Mouse (Mus musculus) heart, embryonic 16.5 days (tissue): ENCODE measurements around the gene Atf6b. TPM values are rescaled to one million over a fixed set of nuclear protein-coding genes. Genes with fewer than 3 reads are reported as not detected.

ENCODE experiments used
- ATAC-seq: fragments of 200-750 bp; cut with Nextera tagmentation; replicated peaks from 2 replicates; pipeline ENCODE4 v1.8.0; 2017; ENCODE audit warnings: moderate number of reproducible peaks; ENCODE audit not compliant: insufficient read depth, low FRiP score; ENCODE audit errors: extremely low read depth
- H3K27ac ChIP-seq: fragments of 300-500 bp; sonication (generic); 2 replicates; pipeline ENCODE4 v1.5.1; 2014; ENCODE audit warnings: mild to moderate bottlenecking, low read length, control low read depth, moderate library complexity
- H3K27me3 ChIP-seq: fragments of 300-500 bp; sonication (generic); 2 replicates; pipeline ENCODE4 v1.6.1; 2014; ENCODE audit warnings: low read length, mixed read lengths; ENCODE audit not compliant: control insufficient read depth, insufficient read depth
- H3K36me3 ChIP-seq: fragments of 300-500 bp; sonication (generic); 2 replicates; pipeline ENCODE4 v1.6.1; 2014; ENCODE audit not compliant: control insufficient read depth, insufficient read depth
- H3K4me1 ChIP-seq: fragments of 300-500 bp; sonication (generic); 2 replicates; pipeline ENCODE4 v1.6.1; 2014; ENCODE audit warnings: low read length, mixed read lengths; ENCODE audit not compliant: control insufficient read depth, insufficient read depth
- H3K4me2 ChIP-seq: fragments of 300-500 bp; sonication (generic); 2 replicates; pipeline ENCODE4 v1.6.1; 2014; ENCODE audit warnings: low read depth, mild to moderate bottlenecking, control low read depth, low read length
- H3K4me3 ChIP-seq: fragments of 300-500 bp; sonication (generic); 2 replicates; pipeline ENCODE4 v1.5.1; 2014; ENCODE audit warnings: mild to moderate bottlenecking, control low read depth, low read length
- H3K9ac ChIP-seq: fragments of 300-500 bp; sonication (generic); 2 replicates; pipeline ENCODE4 v1.6.1; 2014; ENCODE audit warnings: low read length, control low read depth
- H3K9me3 ChIP-seq: fragments of 300-500 bp; sonication (generic); replicated peaks from 2 replicates; pipeline ENCODE4 v1.6.1; 2016; ENCODE audit warnings: low read length; ENCODE audit not compliant: control insufficient read depth
- WGBS: fragments of 180-500 bp; shearing (Covaris S2); extraction: QIAGEN DNeasy Blood & Tissue Kit; methylation state at CpG from one replicate; pipeline ENCODE4 v1.1.7; 2014; 5-methylcytosine and 5-hydroxymethylcytosine counted together
- polyA plus RNA-seq: library from polyadenylated mRNA; unstranded; fragments of >200 nt; fragmentation: Nextera tagmentation; extraction: Ambion mirVana; gene quantifications from 2 replicates; pipeline ENCODE4 v1.2.1, GENCODE M21; 2015

Atf6b gene
- polyA plus RNA-seq, 1 experiment from 2014 or later: 45.7 TPM

DNA sequence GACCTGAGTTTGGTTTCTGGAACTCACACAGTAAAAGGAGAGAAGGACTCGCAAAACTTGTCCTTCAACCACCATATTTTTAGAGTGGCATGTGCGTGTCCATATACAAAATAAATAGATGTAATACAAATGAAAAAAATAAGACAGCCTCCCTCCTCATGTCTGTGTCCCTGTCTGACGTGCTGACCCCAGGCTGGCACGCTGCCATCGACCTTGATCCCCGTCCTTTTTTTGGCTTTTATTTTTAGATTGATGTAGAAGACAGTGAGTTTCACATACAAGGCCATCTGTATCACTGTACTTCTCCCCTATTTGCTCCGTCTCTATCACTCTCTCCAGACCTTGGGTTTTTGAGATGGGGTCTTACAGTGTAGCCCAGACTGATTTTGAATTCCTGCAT is 17.5 kb downstream of the Atf6b start:
- no peak for ATAC-seq
- WGBS: 47% methylated on average over 7 of the region's 7 CpGs
- no peak overlapping the region for H3K27ac ChIP-seq

DNA sequence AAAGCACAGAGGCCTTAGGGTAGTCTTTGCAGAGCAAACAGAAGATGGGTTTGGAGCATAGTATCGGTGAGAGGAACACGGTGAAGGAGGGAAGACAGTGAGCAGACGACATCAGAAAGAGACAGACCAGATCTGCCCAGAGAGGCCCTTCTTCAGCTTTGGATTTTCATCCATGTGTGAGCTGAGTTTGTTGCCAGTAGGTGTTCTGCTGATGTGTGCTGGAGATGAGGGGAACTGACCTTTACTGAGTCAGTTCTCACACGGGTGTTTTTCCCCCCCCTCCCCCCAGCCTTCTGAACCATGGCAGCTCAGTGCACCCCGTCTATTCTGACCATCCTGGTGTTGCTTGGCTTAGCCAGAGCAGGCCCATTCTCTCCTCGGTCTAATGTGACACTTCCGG is 23.3 kb downstream of the Atf6b start, which contains the start of gene Tnxb:
Gene Tnxb (plus strand): TSS at position 301 of the 400 bp plus-strand sequence.
- Histone ChIP-seq H3K36me3 (no peaks in the 10 kb centered on the region), H3K27me3 (peaks cover 55% of the 10 kb centered on the region), H3K9me3 (no peaks in the 10 kb centered on the region), H3K4me3 (peak within 1 kb of the TSS; percentile 41), H3K4me2 (peak within 1 kb of the TSS; percentile 60), H3K27ac (no peak within 1 kb of the TSS), H3K9ac (no peak within 1 kb of the TSS), H3K4me1 (peaks cover 10% of the 10 kb centered on the region)
- 55% methylated on average over 7 of the region's 7 CpGs for WGBS
- no peak for ATAC-seq

More for the DNA sequence above, 17.5 kb downstream of the Atf6b start:
- H3K9me3 ChIP-seq: no peaks in the 10 kb centered on the region
- peaks cover 9% of the 10 kb centered on the region; the same call in 1 of the 2 replicates for H3K4me1 ChIP-seq
- no peaks in the 10 kb centered on the region for H3K36me3 ChIP-seq
- H3K4me2 ChIP-seq: no peak overlapping the region
- no peak overlapping the region for H3K4me3 ChIP-seq
- H3K27me3 ChIP-seq: peaks cover 11% of the 10 kb centered on the region
- no peak overlapping the region for H3K9ac ChIP-seq

DNA sequence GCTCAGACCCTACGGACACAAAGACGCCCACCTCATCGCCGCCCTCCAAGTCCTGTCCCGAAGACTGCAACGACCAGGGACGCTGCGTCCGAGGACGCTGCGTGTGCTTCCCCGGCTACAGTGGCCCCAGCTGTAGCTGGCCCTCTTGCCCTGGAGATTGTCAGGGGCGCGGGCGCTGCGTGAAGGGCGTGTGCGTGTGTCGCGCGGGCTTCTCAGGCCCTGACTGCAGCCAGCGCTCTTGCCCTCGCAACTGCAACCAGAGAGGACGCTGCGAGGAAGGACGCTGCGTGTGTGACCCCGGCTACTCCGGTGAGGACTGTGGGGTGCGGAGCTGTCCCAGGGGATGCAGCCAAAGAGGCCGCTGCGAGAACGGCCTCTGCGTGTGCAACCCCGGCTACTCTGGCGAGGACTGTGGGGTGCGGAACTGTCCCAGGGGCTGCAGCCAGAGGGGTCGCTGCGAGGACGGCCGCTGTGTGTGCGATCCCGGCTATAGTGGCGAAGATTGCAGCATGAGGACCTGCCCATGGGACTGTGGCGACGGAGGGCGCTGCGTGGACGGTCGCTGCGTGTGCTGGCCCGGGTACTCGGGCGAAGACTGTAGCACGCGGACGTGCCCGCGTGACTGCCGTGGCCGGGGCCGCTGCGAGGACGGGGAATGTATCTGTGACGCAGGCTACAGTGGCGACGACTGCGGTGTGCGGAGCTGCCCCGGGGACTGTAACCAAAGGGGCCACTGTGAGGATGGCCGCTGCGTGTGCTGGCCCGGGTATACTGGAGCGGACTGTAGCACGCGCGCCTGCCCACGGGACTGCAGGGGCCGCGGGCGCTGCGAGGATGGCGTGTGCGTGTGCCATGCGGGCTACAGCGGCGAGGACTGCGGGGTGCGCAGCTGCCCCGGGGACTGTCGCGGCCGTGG is 24.5 kb downstream of the Atf6b start:
- ATAC-seq: peak; percentile 47; the same call in 1 of the 2 replicates
- Histone ChIP-seq H3K9me3 (no peaks in the 10 kb centered on the region), H3K4me3 (peak overlapping the region; percentile 41), H3K27ac (no peak overlapping the region), H3K27me3 (peaks cover 51% of the 10 kb centered on the region), H3K36me3 (no peaks in the 10 kb centered on the region), H3K4me2 (peak overlapping the region; percentile 60), H3K9ac (no peak overlapping the region), H3K4me1 (peaks cover 12% of the 10 kb centered on the region)
- 12% methylated on average over 93 of the region's 93 CpGs for WGBS

DNA sequence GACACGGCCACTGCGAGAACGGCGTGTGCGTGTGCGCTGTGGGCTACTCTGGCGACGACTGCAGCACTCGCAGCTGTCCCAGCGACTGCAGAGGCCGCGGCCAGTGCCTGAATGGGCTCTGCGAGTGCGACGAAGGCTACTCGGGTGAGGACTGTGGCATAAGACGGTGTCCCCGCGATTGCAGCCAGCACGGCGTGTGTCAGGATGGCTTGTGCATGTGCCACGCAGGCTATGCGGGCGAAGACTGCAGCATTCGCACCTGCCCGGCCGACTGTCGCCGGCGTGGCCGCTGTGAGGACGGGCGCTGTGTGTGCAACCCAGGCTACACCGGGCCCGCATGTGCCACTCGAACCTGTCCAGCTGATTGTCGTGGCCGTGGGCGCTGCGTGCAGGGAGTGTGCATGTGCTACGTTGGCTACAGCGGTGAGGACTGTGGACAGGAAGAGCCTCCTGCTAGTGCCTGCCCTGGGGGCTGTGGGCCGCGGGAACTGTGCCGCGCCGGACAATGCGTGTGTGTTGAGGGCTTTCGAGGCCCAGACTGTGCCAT is 25.4 kb downstream of the Atf6b start:
- H3K4me3 ChIP-seq: peak overlapping the region; percentile 41
- H3K27ac ChIP-seq: no peak overlapping the region
- 29% methylated on average over 49 of the region's 49 CpGs for WGBS
- H3K36me3 ChIP-seq: no peaks in the 10 kb centered on the region
- H3K4me2 ChIP-seq: peak overlapping the region; percentile 60
- H3K9ac ChIP-seq: no peak overlapping the region
- H3K27me3 ChIP-seq: peaks cover 56% of the 10 kb centered on the region
- no peak for ATAC-seq
- H3K4me1 ChIP-seq: peaks cover 12% of the 10 kb centered on the region
- H3K9me3 ChIP-seq: no peaks in the 10 kb centered on the region

DNA sequence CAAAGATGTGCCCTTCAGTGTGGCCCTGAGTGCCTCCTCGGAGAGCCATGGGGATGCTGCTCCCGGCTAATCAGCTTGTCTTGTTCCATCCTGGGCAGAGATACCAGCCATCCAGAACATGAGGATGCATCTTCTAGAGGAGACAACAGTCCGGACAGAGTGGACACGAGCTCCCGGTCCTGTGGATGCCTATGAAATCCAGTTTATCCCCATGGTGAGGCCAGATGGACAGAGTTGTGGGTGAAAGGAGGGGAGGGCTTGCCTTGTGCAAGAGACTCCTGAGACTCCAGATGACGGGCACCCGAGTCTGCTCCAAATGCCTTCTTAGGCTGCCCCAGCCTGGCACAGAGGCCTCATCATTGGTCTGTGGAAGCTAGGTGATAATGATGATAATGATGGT is 26.2 kb downstream of the Atf6b start:
- no peak for ATAC-seq
- H3K4me1 ChIP-seq: peaks cover 12% of the 10 kb centered on the region

DNA sequence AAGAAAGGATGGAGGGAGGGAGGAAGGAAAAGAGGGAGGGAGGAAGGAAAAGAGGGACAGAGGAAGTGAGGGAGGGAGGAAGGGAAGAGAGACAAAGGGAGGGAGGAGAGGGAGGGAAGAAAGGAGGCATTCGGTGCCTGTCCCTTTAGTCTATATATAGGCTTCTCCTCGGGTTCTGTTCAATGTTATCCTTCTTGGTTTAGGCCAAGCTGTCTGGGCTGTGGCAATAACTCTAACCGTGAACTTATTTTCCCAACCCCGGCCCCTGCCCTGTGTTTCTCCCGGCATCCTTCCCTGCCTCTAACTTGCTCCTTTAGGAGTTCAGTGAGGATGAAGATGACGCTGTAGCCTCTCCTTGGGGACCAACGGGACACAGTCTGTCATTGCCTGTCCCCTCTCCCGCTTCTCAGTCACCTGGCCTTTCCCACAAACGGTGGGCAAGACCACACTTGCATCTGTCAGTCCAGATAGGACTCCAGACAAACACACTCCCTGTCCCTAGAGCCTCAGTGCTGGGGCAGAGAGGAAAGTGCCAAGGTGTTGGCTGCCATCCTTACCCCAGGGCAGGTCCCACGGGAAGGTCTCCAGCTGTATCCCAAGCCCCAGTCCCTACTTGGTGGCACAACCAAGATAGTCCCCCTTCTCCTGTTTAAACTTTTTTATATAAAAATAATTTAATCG is 27.7 kb downstream of the Atf6b start:
- H3K36me3 ChIP-seq: no peaks in the 10 kb centered on the region
- no peak overlapping the region for H3K27ac ChIP-seq
- no peak overlapping the region for H3K4me3 ChIP-seq
- no peak overlapping the region for H3K9ac ChIP-seq
- WGBS: 35% methylated on average over 11 of the region's 11 CpGs
- H3K4me2 ChIP-seq: no peak overlapping the region
- H3K4me1 ChIP-seq: peaks cover 12% of the 10 kb centered on the region
- no peaks in the 10 kb centered on the region for H3K9me3 ChIP-seq
- H3K27me3 ChIP-seq: peaks cover 53% of the 10 kb centered on the region
- ATAC-seq: no peak

More for the DNA sequence above, 26.2 kb downstream of the Atf6b start:
- Histone ChIP-seq H3K4me3 (no peak overlapping the region), H3K4me2 (no peak overlapping the region), H3K36me3 (no peaks in the 10 kb centered on the region), H3K9ac (no peak overlapping the region), H3K27me3 (peaks cover 56% of the 10 kb centered on the region), H3K9me3 (no peaks in the 10 kb centered on the region), H3K27ac (no peak overlapping the region)
- 81% methylated on average over 7 of the region's 7 CpGs for WGBS

DNA sequence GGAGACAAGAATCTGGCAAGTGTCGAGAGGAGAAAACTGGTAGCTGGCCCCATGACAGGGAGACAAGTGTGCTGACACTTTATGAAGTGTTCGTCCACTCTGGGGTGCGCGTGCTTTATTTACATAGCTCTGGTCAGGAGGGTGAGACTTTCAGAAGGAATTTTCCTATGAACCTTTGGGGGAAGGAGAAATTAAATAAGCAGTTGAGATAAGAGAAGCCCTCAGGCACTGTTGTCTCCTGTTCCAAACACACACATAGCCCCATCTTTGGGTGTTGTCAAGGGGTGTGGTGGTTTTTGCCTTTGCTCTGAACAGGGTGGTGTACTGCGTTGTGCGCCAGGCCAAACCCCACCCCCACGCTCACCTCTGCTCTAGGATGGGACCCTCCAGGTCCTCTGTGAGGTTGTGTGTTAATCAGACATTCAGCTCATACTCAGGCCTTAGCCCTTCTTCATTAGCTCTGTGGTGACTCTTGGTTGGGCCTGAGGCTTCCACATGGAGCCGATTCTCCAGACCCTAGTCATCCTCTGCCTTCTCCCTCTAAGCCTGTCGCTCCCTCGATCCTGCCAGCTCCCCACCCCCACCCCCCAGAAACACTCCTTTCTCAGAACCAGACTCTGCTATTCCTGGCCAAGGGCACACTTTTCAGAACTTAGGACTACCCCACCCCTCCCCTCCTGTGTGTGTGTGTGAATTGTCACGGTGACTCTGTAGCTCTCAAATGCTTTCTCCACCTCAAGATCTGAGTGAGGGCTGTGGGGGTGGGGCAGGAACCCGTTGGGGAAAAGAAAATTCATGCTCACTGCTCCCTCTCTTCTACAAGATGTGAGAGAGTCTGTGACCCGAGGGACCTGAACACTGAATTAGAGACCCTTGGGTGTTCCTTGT is 28.5 kb downstream of the Atf6b start:
- peaks cover 50% of the 10 kb centered on the region for H3K27me3 ChIP-seq
- no peaks in the 10 kb centered on the region for H3K9me3 ChIP-seq
- H3K4me3 ChIP-seq: no peak overlapping the region
- H3K4me2 ChIP-seq: no peak overlapping the region
- no peak overlapping the region for H3K27ac ChIP-seq
- no peak overlapping the region for H3K9ac ChIP-seq
- no peak for ATAC-seq
- no peaks in the 10 kb centered on the region for H3K36me3 ChIP-seq
- 51% methylated on average over 13 of the region's 13 CpGs for WGBS
- H3K4me1 ChIP-seq: peaks cover 12% of the 10 kb centered on the region

DNA sequence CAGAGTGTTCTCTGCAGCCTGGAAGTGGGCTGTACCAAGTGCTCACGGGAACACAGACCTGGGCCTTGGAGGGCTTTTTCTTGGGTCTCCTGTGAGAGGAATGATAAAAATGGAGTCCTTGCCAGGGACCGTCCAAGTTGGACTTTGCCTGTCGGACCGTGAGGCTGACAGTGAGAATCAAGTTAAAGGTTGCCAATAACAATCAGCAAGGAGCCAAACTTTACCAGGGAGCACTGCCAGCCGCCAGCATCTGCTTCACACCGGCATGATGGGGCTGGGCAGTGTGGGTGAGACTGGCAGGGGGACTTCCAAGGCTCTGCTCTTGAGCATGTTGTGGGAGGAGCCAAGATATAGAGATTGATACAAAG is 29.1 kb downstream of the Atf6b start:
- peaks cover 12% of the 10 kb centered on the region for H3K4me1 ChIP-seq
- no peak for ATAC-seq
- H3K9me3 ChIP-seq: no peaks in the 10 kb centered on the region
- no peak overlapping the region for H3K4me3 ChIP-seq
- H3K36me3 ChIP-seq: no peaks in the 10 kb centered on the region
- H3K4me2 ChIP-seq: no peak overlapping the region
- H3K27ac ChIP-seq: no peak overlapping the region
- WGBS: 63% methylated on average over 6 of the region's 6 CpGs
- H3K9ac ChIP-seq: no peak overlapping the region
- H3K27me3 ChIP-seq: peaks cover 43% of the 10 kb centered on the region
